15 mouse cellular contexts compared by ENCODE assay signal in the genomic region with DNA sequence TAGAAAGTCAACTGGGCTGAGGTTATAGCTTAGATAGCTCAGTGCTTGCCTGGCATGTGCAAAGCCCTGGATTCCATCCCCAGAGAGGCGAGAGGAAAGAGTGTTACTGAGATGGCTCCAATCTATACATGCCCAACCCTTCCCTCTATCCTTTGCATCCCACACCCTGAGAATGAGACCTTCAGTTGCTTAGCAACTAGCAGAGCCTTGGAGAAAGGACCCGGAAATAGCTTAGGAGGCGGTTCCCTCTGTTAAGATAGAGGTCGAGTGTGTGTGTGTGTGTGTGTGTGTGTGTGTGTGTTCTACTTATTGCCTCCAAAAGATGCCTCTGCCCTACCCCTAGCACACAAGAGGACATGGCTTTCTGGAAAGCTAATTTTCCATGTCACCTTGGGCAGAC. TPM values are rescaled to one million over a fixed set of nuclear protein-coding genes. Genes with fewer than 3 reads are reported as not detected.
A peak's percentile ranks its signal among the peaks of the same experiment; 100 is the strongest.
DNase-seq lines count a peak whose midpoint lies in the region; ATAC-seq and TF ChIP-seq lines count a peak whose summit lies in the region.
"Had no signal": no experiment of that assay in that cellular context is flagged by ENCODE, and none has a peak within 500 bp of the region (broad histone marks: within the 10 kb centered on the region; RNA-seq: fewer than 3 reads in every experiment).

No protein-coding gene starts in this region.

- TF ChIP-seq POLR2A in cortical plate, adult 2 months (IDR thresholded peaks at IDR 0.05; ENCODE audit: extremely low read depth, insufficient read depth, low read length): peak; percentile 53; the same call in 1 of the 2 replicates

- no peak for ATAC-seq in intestine, postnatal 0 days

- DNase-seq in left cerebral cortex, adult 11 months (ENCODE audit: low spot score): peak; percentile 70
- no peak for DNase-seq in left cerebral cortex, postnatal 4 days
- DNase-seq in left cerebral cortex, adult 9 months (ENCODE audit: low spot score in 2 of 2): peak; percentile 67 to 83
- peak; percentile 48 for DNase-seq in right cerebral cortex, postnatal 14 days
- DNase-seq in urinary bladder, postnatal 10 days (ENCODE audit: low spot score): no peak
- DNase-seq in B cell, adult 2 months: no peak
- DNase-seq: cerebellum, postnatal 14 days; gastrocnemius, postnatal 25 days; kidney, adult 8-10 months; liver, embryonic 13.5 days; thymus, postnatal 14 days had no signal

- no peaks in the 10 kb centered on the region for H3K9me3 ChIP-seq in intestine, postnatal 0 days (ENCODE audit: control insufficient read depth)
- H3K9me3 ChIP-seq: liver, embryonic 13.5 days had no signal

- H3K4me1 ChIP-seq in cortical plate, adult 2 months (ENCODE audit: control insufficient read depth, insufficient read depth, low read length): peaks cover 9% of the 10 kb centered on the region
- 0 out of 2 replicates have a peak, but pooled peaks cover 6% of the 10 kb centered on the region for H3K4me1 ChIP-seq in intestine, postnatal 0 days (replicated peaks; ENCODE audit: control insufficient read depth, insufficient read depth, low read length)

- no peak overlapping the region for H3K9ac ChIP-seq in intestine, postnatal 0 days (ENCODE audit: low read depth, low read length)
- H3K9ac ChIP-seq: liver, embryonic 13.5 days had no signal

- no peaks in the 10 kb centered on the region for H3K36me3 ChIP-seq in intestine, postnatal 0 days (ENCODE audit: control insufficient read depth, insufficient read depth)
- H3K36me3 ChIP-seq: liver, embryonic 13.5 days had no signal

- no peak overlapping the region for H3K4me3 ChIP-seq in cortical plate, adult 2 months (ENCODE audit: insufficient read depth, low read length)
- no peak overlapping the region for H3K4me3 ChIP-seq in intestine, postnatal 0 days (ENCODE audit: low read depth, low read length)
- H3K4me3 ChIP-seq: liver, embryonic 13.5 days had no signal

- whole genome bisulfite sequencing in intestine, postnatal 0 days: 25% methylated on average over 4 of the region's 4 CpGs

- intact Hi-C loops in left cerebral cortex, postnatal 4 days (cut with DNase I): no loop called here

- peaks cover 5% of the 10 kb centered on the region; the same call in 1 of the 2 replicates for H3K27me3 ChIP-seq in intestine, postnatal 0 days (replicated peaks; ENCODE audit: control insufficient read depth, insufficient read depth, low read length)

- no peak for TF ChIP-seq CTCF in cortical plate, adult 2 months (IDR thresholded peaks at IDR 0.05; ENCODE audit: extremely low read depth, insufficient read depth, low read length)
- no peak for TF ChIP-seq CTCF in intestine, postnatal 0 days (IDR thresholded peaks at IDR 0.05; ENCODE audit: low read depth)

- H3K27ac ChIP-seq in cortical plate, adult 2 months (ENCODE audit: insufficient read depth, low read length): peak overlapping the region; percentile 59; the same call in 1 of the 2 replicates
- no peak overlapping the region for H3K27ac ChIP-seq in intestine, postnatal 0 days (ENCODE audit: low read depth, low read length)
- H3K27ac ChIP-seq: liver, embryonic 13.5 days had no signal

- no peak overlapping the region for H3K4me2 ChIP-seq in intestine, postnatal 0 days (replicated peaks; ENCODE audit: low read depth)
- H3K4me2 ChIP-seq: liver, embryonic 13.5 days had no signal

RNA-seq across cellular contexts. Expression of gene Srrm3, which starts 26.0 kb away (rescaled TPM):
- total RNA-seq in left cerebral cortex, postnatal 4 days (2021): 10 to 100 TPM; 87.6 to 91.5 TPM
- polyA plus RNA-seq in cortical plate, adult 2 months (2012; rRNA removed): 80.9 and 84.8 TPM in 2 replicates
- polyA plus RNA-seq in intestine, postnatal 0 days (2015; fragmentation: Nextera tagmentation; extraction: Ambion mirVana): 0.82 and 0.91 TPM in 2 replicates
- polyA plus RNA-seq: heart, postnatal 0 days; liver, embryonic 13.5 days had no signal

RNA-seq across cellular contexts. Expression of gene Mdh2, which starts 54.4 kb away (rescaled TPM):
- total RNA-seq in left cerebral cortex, postnatal 4 days (2021): 100 to 1,000 TPM; 359 to 370 TPM
- 486 and 499 TPM in 2 replicates for polyA plus RNA-seq in cortical plate, adult 2 months (2012; rRNA removed)
- 798 and 872 TPM in 2 replicates for polyA plus RNA-seq in intestine, postnatal 0 days (2015; fragmentation: Nextera tagmentation; extraction: Ambion mirVana)

RNA-seq across cellular contexts. Expression of gene Styxl1, which starts 54.5 kb away (rescaled TPM):
- not detected for total RNA-seq in left cerebral cortex, postnatal 4 days (2021)
- polyA plus RNA-seq in cortical plate, adult 2 months (2012; rRNA removed): 0.13 TPM in 2 replicates
- 0.21 and 0.27 TPM in 2 replicates for polyA plus RNA-seq in intestine, postnatal 0 days (2015; fragmentation: Nextera tagmentation; extraction: Ambion mirVana)
- total RNA-seq: gastrocnemius, postnatal 25 days had no signal
- polyA plus RNA-seq: liver, embryonic 13.5 days; neural tube, embryonic 11.5 days had no signal

RNA-seq across cellular contexts. Expression of gene Hspb1, which starts 55.0 kb away (rescaled TPM):
- total RNA-seq in left cerebral cortex, postnatal 4 days (2021): 1 to 10 TPM; 3.2 to 3.7 TPM
- 27.6 and 27.8 TPM in 2 replicates for polyA plus RNA-seq in cortical plate, adult 2 months (2012; rRNA removed)
- polyA plus RNA-seq in intestine, postnatal 0 days (2015; fragmentation: Nextera tagmentation; extraction: Ambion mirVana): 107 and 120 TPM in 2 replicates

Comparison
In these comparisons a context has a peak if more than half of its experiments do, and no peak if none do; other contexts are left out.
1. DNase-seq: peak in left cerebral cortex, adult 11 months (single experiment), left cerebral cortex, adult 9 months (2 of 2) and right cerebral cortex, postnatal 14 days (single experiment); none in left cerebral cortex, postnatal 4 days (single experiment), urinary bladder, postnatal 10 days (single experiment) and B cell, adult 2 months (0 of 2).
2. RNA of gene Srrm3, which starts 26.0 kb away (polyA plus RNA-seq): 80.9 to 84.8 TPM in cortical plate, adult 2 months; 0.82 to 0.91 TPM in intestine, postnatal 0 days; every median in the first group is over 10 times any median in the second.